Mouse (Mus musculus): ENCODE results near the gene Megf6.

- TF ChIP-seq CTCF (IDR thresholded peaks at IDR 0.05; ENCODE audit: low read depth, low read length) (no peak), POLR2A (IDR thresholded peaks at IDR 0.05; ENCODE audit: extremely low read depth, insufficient read depth, low read length) (no peak)
These were observed 60.9 kb downstream of the Megf6 start for GRCm38 (mm10) chr4:154231380-154231779.

Measured in liver, adult 2 months (tissue).